Mouse (Mus musculus): ENCODE results near the gene Zcrb1. TPM values are rescaled to one million over a fixed set of nuclear protein-coding genes. Genes with fewer than 3 reads are reported as not detected.

The Zcrb1 gene
- 167 and 170 TPM in 2 replicates for polyA plus RNA-seq (2016; fragmentation: Nextera tagmentation; extraction: Ambion mirVana)

DNA sequence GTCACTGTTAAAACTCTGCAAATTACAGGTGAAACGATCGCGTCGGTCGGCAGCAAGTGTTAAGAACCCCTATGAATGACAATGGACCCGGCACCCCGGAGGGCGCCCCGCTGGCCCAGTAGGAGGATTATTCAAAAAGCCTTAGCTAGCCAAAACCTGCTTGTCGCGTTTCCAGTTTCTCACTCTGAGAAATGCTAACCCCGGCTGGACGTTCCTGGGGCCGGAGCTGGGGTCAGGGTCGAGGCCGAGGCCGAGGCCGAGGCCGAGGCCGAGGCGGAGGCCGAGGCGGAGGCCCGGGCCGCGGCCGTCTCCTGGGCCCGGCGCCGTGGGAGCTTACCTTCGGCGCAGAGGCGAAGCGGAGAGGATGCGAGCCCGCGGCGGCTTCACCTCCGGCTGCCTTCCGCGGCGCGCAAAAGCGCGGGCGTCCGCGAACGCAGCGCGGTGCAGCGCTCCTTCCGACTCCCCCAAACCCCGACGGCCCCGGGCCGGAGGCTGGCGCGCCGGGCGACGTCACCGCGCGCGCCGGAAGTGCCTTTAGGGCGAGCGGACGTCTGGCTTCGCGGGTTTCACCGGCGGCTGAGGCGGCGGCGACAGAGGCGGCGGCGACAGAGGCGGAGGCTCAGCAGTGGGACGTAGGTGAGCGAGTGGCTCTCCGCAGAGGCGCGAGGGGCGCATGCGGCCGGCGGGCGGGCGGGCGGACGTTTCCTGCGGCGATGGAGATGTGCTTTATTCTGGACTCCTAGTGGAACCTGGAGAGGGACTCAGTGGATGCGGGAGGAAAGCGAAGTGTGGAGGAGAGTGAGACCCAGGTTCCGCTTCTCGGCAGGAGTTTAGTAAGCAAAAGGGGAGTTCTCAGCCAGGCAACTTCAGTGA, at the start of gene Zcrb1, which contains the start of gene Pphln1:
Gene Zcrb1 (minus strand): TSS at position 509 of the 873 bp plus-strand sequence.
Gene Pphln1 (plus strand): TSS at position 525 of the 873 bp plus-strand sequence.
- ATAC-seq (ENCODE audit: low FRiP score, low read depth) = peak; percentile 96
- H3K4me2 ChIP-seq (replicated peaks) = peak within 1 kb of the TSS; percentile 73
- peaks cover 16% of the 10 kb centered on the region for H3K36me3 ChIP-seq
- WGBS = under 1% methylated on average over 100 of the region's 100 CpGs
- peak within 1 kb of the TSS; percentile 98 for H3K4me3 ChIP-seq
- no peaks in the 10 kb centered on the region for H3K27me3 ChIP-seq (replicated peaks)
- peak within 1 kb of the TSS; percentile 80 for H3K27ac ChIP-seq
- no peaks in the 10 kb centered on the region for H3K9me3 ChIP-seq
- peaks cover 25% of the 10 kb centered on the region for H3K4me1 ChIP-seq
- peak within 1 kb of the TSS; percentile 97 for H3K9ac ChIP-seq

DNA sequence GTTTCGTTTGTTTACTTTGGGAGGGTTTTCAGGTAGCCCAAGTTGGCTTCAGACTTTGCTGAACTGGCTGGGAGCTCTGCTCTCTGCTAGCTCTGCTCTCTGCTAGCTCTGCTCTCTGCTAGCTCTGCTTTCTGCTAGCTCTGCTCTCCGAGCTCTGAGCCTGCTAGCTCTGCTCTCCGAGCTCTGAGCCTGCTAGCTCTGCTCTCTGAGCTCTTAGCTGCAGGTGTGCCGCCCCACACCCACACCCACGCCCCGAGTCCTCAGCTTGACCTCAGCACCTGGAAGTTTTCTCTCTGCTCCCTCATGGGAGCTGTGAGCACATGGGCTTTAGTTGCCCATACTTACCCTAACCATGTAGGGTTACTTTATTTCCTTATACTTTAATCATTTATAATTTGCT, 45.5 kb upstream of the Zcrb1 start:
- no peak overlapping the region for H3K4me3 ChIP-seq
- no peaks in the 10 kb centered on the region for H3K27me3 ChIP-seq (replicated peaks)
- peaks cover 31% of the 10 kb centered on the region for H3K36me3 ChIP-seq
- ATAC-seq (ENCODE audit: low FRiP score, low read depth) = no peak
- no peaks in the 10 kb centered on the region for H3K9me3 ChIP-seq
- WGBS = 88% methylated on average over 6 of the region's 6 CpGs
- H3K9ac ChIP-seq = no peak overlapping the region
- no peaks in the 10 kb centered on the region for H3K4me1 ChIP-seq
- no peak overlapping the region for H3K4me2 ChIP-seq (replicated peaks)
- H3K27ac ChIP-seq = no peak overlapping the region

GRCm38 (mm10) chr15:93442271-93442670, 44.1 kb upstream of the Zcrb1 start:
- Histone ChIP-seq H3K27ac (no peak overlapping the region), H3K9me3 (no peaks in the 10 kb centered on the region), H3K27me3 (replicated peaks) (no peaks in the 10 kb centered on the region), H3K4me1 (no peaks in the 10 kb centered on the region), H3K4me3 (no peak overlapping the region), H3K4me2 (replicated peaks) (no peak overlapping the region), H3K9ac (no peak overlapping the region), H3K36me3 (peaks cover 31% of the 10 kb centered on the region)
- WGBS = 95% methylated on average over 4 of the region's 4 CpGs
- no peak for ATAC-seq (ENCODE audit: low FRiP score, low read depth)

GRCm38 (mm10) chr15:93438663-93439062, 40.5 kb upstream of the Zcrb1 start:
- Histone ChIP-seq H3K9me3 (no peaks in the 10 kb centered on the region), H3K4me2 (replicated peaks) (no peak overlapping the region), H3K36me3 (peaks cover 26% of the 10 kb centered on the region), H3K27me3 (replicated peaks) (no peaks in the 10 kb centered on the region), H3K9ac (no peak overlapping the region), H3K4me1 (no peaks in the 10 kb centered on the region), H3K27ac (no peak overlapping the region), H3K4me3 (no peak overlapping the region)
- WGBS = 57% methylated on average over 5 of the region's 5 CpGs
- no peak for ATAC-seq (ENCODE audit: low FRiP score, low read depth)

- Histone ChIP-seq H3K27ac (no peak overlapping the region), H3K4me2 (replicated peaks) (no peak overlapping the region), H3K9me3 (no peaks in the 10 kb centered on the region), H3K4me1 (no peaks in the 10 kb centered on the region), H3K36me3 (peaks cover 8% of the 10 kb centered on the region; the same call in 1 of the 2 replicates), H3K27me3 (replicated peaks) (no peaks in the 10 kb centered on the region), H3K9ac (no peak overlapping the region), H3K4me3 (no peak overlapping the region)
- 92% methylated on average over 12 of the region's 12 CpGs for WGBS
- ATAC-seq (ENCODE audit: low FRiP score, low read depth) = no peak
Observed at GRCm38 (mm10) chr15:93435998-93436397, 37.9 kb upstream of the Zcrb1 start.

GRCm38 (mm10) chr15:93433811-93434210, 35.7 kb upstream of the Zcrb1 start:
- WGBS = 50% methylated on average over 11 of the region's 11 CpGs
- H3K9ac ChIP-seq = no peak overlapping the region
- H3K4me1 ChIP-seq = no peaks in the 10 kb centered on the region
- no peak overlapping the region for H3K27ac ChIP-seq
- H3K9me3 ChIP-seq = no peaks in the 10 kb centered on the region
- no peak for ATAC-seq (ENCODE audit: low FRiP score, low read depth)
- peaks cover 8% of the 10 kb centered on the region; the same call in 1 of the 2 replicates for H3K36me3 ChIP-seq
- H3K4me2 ChIP-seq (replicated peaks) = no peak overlapping the region
- H3K4me3 ChIP-seq = no peak overlapping the region
- H3K27me3 ChIP-seq (replicated peaks) = no peaks in the 10 kb centered on the region

DNA sequence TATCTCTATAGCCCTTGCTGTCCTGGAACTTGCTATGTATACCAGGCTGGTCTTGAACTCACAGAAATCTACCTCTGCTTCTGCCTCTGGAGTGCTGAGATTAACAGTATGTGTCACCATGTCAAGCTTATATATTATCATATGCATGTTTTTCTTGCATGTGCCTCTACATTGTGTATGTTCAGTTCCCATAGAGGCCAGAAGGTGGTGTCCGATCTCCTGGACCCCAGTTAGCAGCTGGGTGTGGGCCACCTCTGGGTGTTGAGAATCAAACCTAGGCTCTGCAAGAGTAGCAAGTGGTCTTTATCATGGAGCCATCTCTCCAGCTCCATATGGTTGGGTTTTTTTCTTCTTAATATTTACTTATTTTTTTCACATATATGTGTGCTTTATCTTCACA, 24.4 kb upstream of the Zcrb1 start:
- 90% methylated on average over 1 of the region's 1 CpGs for WGBS
- Histone ChIP-seq H3K9ac (no peak overlapping the region), H3K9me3 (no peaks in the 10 kb centered on the region), H3K27ac (no peak overlapping the region), H3K36me3 (peaks cover 20% of the 10 kb centered on the region; the same call in 1 of the 2 replicates), H3K4me1 (no peaks in the 10 kb centered on the region), H3K4me2 (replicated peaks) (no peak overlapping the region), H3K27me3 (replicated peaks) (no peaks in the 10 kb centered on the region), H3K4me3 (no peak overlapping the region)
- no peak for ATAC-seq (ENCODE audit: low FRiP score, low read depth)

- no peak for ATAC-seq (ENCODE audit: low FRiP score, low read depth)
- Histone ChIP-seq H3K9me3 (no peaks in the 10 kb centered on the region), H3K4me2 (replicated peaks) (no peak overlapping the region), H3K4me3 (no peak overlapping the region), H3K27ac (no peak overlapping the region), H3K36me3 (peaks cover 22% of the 10 kb centered on the region; the same call in 1 of the 2 replicates), H3K27me3 (replicated peaks) (no peaks in the 10 kb centered on the region), H3K4me1 (no peaks in the 10 kb centered on the region), H3K9ac (no peak overlapping the region)
- 86% methylated on average over 7 of the region's 7 CpGs for whole genome bisulfite sequencing
Observed at GRCm38 (mm10) chr15:93420596-93420995, 22.5 kb upstream of the Zcrb1 start.

DNA sequence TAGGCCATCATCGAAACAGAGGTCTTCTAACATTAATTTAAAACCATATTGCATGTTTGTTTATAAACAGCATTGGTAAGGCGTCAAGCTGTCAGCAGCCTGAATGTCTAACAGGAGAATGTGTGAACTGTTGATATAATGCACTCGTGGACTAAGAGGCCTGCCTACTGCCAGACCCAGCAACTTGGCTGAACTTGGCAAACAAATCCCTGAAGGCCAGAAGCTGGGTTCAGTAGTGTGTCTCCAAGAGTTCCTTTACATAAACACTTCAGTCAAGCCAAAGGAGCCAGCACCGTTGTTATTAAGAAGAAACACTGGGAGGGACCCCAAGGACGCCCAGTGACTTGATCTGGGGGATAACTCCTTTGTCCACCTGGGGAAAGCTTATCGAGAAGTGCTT, 18.2 kb upstream of the Zcrb1 start:
- peaks cover 32% of the 10 kb centered on the region; the same call in 1 of the 2 replicates for H3K36me3 ChIP-seq
- no peaks in the 10 kb centered on the region for H3K27me3 ChIP-seq (replicated peaks)
- no peaks in the 10 kb centered on the region for H3K4me1 ChIP-seq
- H3K27ac ChIP-seq = no peak overlapping the region
- H3K9ac ChIP-seq = no peak overlapping the region
- ATAC-seq (ENCODE audit: low FRiP score, low read depth) = no peak
- H3K4me3 ChIP-seq = no peak overlapping the region
- WGBS = 90% methylated on average over 6 of the region's 6 CpGs
- no peak overlapping the region for H3K4me2 ChIP-seq (replicated peaks)
- no peaks in the 10 kb centered on the region for H3K9me3 ChIP-seq

DNA sequence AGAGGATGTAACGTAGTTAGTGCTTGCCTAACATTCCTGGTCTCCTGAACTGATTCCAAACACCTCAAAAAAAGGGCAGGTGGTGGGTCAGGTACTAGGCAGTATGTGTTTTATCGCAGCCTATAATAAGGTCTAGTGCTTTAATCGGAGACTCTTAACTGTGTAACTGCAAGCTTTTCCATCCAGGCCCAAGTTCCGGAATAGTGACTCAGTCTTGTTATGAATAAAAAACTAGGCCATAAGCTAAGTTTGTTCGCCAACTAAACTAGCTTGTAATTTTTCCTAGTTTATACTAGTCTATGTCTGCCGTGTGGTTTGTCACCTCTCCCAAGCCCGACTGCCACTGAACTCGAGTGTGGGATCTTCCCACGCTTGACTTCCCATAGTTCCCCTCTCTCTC, 16.3 kb upstream of the Zcrb1 start:
- Histone ChIP-seq H3K27me3 (replicated peaks) (no peaks in the 10 kb centered on the region), H3K9me3 (no peaks in the 10 kb centered on the region), H3K27ac (no peak overlapping the region), H3K36me3 (peaks cover 29% of the 10 kb centered on the region; the same call in 1 of the 2 replicates), H3K4me1 (no peaks in the 10 kb centered on the region), H3K4me3 (no peak overlapping the region), H3K4me2 (replicated peaks) (no peak overlapping the region), H3K9ac (no peak overlapping the region)
- no peak for ATAC-seq (ENCODE audit: low FRiP score, low read depth)
- WGBS = 96% methylated on average over 9 of the region's 9 CpGs

GRCm38 (mm10) chr15:93412445-93412844, 14.3 kb upstream of the Zcrb1 start:
- H3K27ac ChIP-seq = no peak overlapping the region
- ATAC-seq (ENCODE audit: low FRiP score, low read depth) = no peak
- WGBS = 96% methylated on average over 3 of the region's 3 CpGs
- H3K9me3 ChIP-seq = no peaks in the 10 kb centered on the region
- H3K4me3 ChIP-seq = no peak overlapping the region
- H3K4me1 ChIP-seq = no peaks in the 10 kb centered on the region
- no peak overlapping the region for H3K4me2 ChIP-seq (replicated peaks)
- H3K36me3 ChIP-seq = peaks cover 33% of the 10 kb centered on the region; the same call in 1 of the 2 replicates
- H3K9ac ChIP-seq = no peak overlapping the region
- H3K27me3 ChIP-seq (replicated peaks) = no peaks in the 10 kb centered on the region

DNA sequence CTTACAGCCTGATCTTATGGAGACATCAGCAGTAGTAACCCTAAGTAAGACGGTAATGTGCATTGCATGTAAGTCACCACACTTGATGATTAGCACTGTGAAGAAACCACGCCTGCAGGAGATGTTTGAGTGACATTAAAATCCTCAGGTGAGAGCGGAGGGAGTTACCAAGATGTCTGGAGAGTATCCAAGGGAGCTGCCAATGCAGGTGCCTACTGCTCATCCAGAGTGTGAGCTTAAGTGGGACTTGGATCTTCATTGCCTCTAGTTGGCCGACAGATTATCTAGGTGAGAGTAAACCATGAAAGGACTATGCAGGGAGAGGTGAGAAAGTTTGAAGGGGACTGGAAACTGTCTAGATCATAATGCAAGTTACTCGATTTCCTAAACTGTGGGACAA, 8.4 kb upstream of the Zcrb1 start:
- Histone ChIP-seq H3K27me3 (replicated peaks) (no peaks in the 10 kb centered on the region), H3K9ac (no peak overlapping the region), H3K27ac (no peak overlapping the region), H3K4me3 (no peak overlapping the region), H3K36me3 (peaks cover 11% of the 10 kb centered on the region), H3K4me2 (replicated peaks) (no peak overlapping the region), H3K4me1 (no peaks in the 10 kb centered on the region), H3K9me3 (no peaks in the 10 kb centered on the region)
- WGBS = 95% methylated on average over 5 of the region's 5 CpGs
- ATAC-seq (ENCODE audit: low FRiP score, low read depth) = no peak

Measured in neural tube, embryonic 12.5 days (tissue).